Mouse (Mus musculus) midbrain, postnatal 0 days (tissue): ENCODE results near the gene Mpzl2. TPM values are rescaled to one million over a fixed set of nuclear protein-coding genes. Genes with fewer than 3 reads are reported as not detected.

ENCODE experiments used
- ATAC-seq: fragments of 200-750 bp; cut with Nextera tagmentation; 2 replicates; pipeline ENCODE4 v1.8.0; 2017; ENCODE audit warnings: moderate number of reproducible peaks, mild to moderate bottlenecking, moderate TSS enrichment, moderate library complexity; ENCODE audit not compliant: low FRiP score
- DNase-seq: peaks from one replicate; pipeline ENCODE4 v3.0.0-alpha.2; 2015; ENCODE audit warnings: low spot score
- H3K27ac ChIP-seq: fragments of 300-500 bp; sonication (generic); 2 replicates; pipeline ENCODE4 v1.5.1; 2014; ENCODE audit warnings: low read depth, mild to moderate bottlenecking, low read length, mixed read lengths
- H3K27me3 ChIP-seq: fragments of 300-500 bp; sonication (generic); 2 replicates; pipeline ENCODE4 v1.6.1; 2014; ENCODE audit warnings: low read length, control low read depth, mixed read lengths; ENCODE audit not compliant: insufficient read depth
- H3K36me3 ChIP-seq: fragments of 300-500 bp; sonication (generic); 2 replicates; pipeline ENCODE4 v1.6.1; 2014; ENCODE audit warnings: low read length, control low read depth, mixed read lengths; ENCODE audit not compliant: insufficient read depth
- H3K4me1 ChIP-seq: fragments of 300-500 bp; sonication (generic); 2 replicates; pipeline ENCODE4 v1.6.1; 2014; ENCODE audit warnings: mild to moderate bottlenecking, control low read depth, antibody characterized with exemption, low read length, mixed read lengths; ENCODE audit not compliant: insufficient read depth
- H3K4me2 ChIP-seq: fragments of 300-500 bp; sonication (generic); 2 replicates; pipeline ENCODE4 v1.6.1; 2014; ENCODE audit warnings: low read depth, mild to moderate bottlenecking, low read length, mixed read lengths; ENCODE audit not compliant: poor library complexity, severe bottlenecking
- H3K4me3 ChIP-seq: fragments of 300-500 bp; sonication (generic); 2 replicates; pipeline ENCODE4 v1.5.1; 2014; ENCODE audit warnings: low read depth, mild to moderate bottlenecking, low read length, moderate library complexity
- H3K9ac ChIP-seq: fragments of 300-500 bp; sonication (generic); replicated peaks from 2 replicates; pipeline ENCODE4 v1.6.1; 2014; ENCODE audit warnings: mild to moderate bottlenecking, low read length, moderate library complexity, mixed read lengths; ENCODE audit not compliant: poor library complexity, severe bottlenecking
- H3K9me3 ChIP-seq: fragments of 300-500 bp; sonication (generic); 2 replicates; pipeline ENCODE4 v1.6.1; 2016; ENCODE audit warnings: low read length, control low read depth
- CTCF ChIP-seq: IDR thresholded peaks from 2 replicates; pipeline ENCODE4 v1.5.1; 2016; ENCODE audit warnings: antibody characterized with exemption, mild to moderate bottlenecking
- WGBS: fragments of 180-500 bp; shearing (Covaris S2); extraction: QIAGEN DNeasy Blood & Tissue Kit; methylation state at CpG from one replicate; pipeline ENCODE4 v1.1.7; 2014; 5-methylcytosine and 5-hydroxymethylcytosine counted together
- polyA plus RNA-seq: library from polyadenylated mRNA; unstranded; fragments of >200 nt; fragmentation: Nextera tagmentation; extraction: Ambion mirVana; gene quantifications from 2 replicates; pipeline ENCODE4 v1.2.1, GENCODE M21; 2015
- total RNA-seq: library from RNA; depleted of rRNA; stranded (reverse); fragments of >200 nt; gene quantifications from 2 replicates; pipeline ENCODE4 v1.2.3, GENCODE M21; 2014; rRNA removed

The Mpzl2 gene
- total RNA-seq: 3.1 and 5.6 TPM in 2 replicates
- polyA plus RNA-seq: 4.0 and 4.4 TPM in 2 replicates

DNA sequence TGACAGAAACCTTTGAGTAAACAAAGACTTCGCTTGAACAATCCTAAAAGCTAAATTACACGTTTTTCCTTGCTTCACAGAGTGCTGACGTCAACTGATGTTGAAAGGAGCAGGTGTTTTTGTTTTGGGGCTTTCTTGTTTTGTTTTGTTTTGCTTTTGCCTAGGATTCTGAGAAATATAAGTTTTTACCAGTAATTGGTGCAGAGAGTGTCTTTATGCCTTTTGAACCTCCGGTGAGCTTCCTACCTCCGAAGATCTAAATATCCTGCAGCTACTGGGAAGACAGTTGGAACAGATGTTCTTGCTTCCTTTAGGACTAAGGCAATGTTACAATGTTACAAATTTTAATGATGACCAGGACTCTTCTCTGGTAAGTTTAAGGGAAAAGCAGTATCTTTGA is at the start of gene Mpzl2:
TSS of gene Mpzl2 (plus strand) at position 301 of the 400 bp plus-strand sequence.
- no peak within 1 kb of the TSS for H3K4me3 ChIP-seq
- no peaks in the 10 kb centered on the region for H3K36me3 ChIP-seq
- H3K9ac ChIP-seq: no peak within 1 kb of the TSS
- H3K4me2 ChIP-seq: peak within 1 kb of the TSS; percentile 22; the same call in 1 of the 2 replicates
- no peak for TF ChIP-seq CTCF
- peaks cover 57% of the 10 kb centered on the region for H3K27me3 ChIP-seq
- no peak within 1 kb of the TSS for H3K27ac ChIP-seq
- H3K9me3 ChIP-seq: no peaks in the 10 kb centered on the region
- no peaks in the 10 kb centered on the region for H3K4me1 ChIP-seq
- no peak for DNase-seq
- ATAC-seq: no peak
- WGBS: 64% methylated on average over 5 of the region's 5 CpGs

DNA sequence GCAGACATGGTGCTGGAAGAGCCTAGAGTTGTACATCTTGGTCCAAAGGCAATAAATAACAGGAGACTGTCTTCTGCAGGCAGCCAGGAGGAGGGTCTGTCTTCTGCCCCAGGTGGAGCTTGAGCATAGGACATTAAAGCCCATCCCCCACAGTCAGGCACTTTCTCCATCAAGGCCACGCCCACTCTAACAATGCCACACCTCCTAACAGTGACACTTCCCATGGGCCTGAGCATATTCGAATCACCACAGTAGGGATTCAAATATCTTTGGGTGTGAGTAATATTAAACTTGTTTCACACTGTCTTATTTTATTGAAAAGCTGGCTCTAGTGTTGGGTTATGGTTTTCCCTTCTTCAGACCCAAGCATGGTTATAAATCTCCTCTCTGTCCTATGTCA is 47.8 kb upstream of the Mpzl2 start:
- Histone ChIP-seq H3K9me3 (no peaks in the 10 kb centered on the region), H3K4me2 (no peak overlapping the region), H3K27me3 (no peaks in the 10 kb centered on the region), H3K4me3 (no peak overlapping the region), H3K4me1 (no peaks in the 10 kb centered on the region), H3K9ac (no peak overlapping the region), H3K36me3 (no peaks in the 10 kb centered on the region), H3K27ac (no peak overlapping the region)
- WGBS: 78% methylated on average over 2 of the region's 2 CpGs
- ATAC-seq: no peak
- DNase-seq: no peak
- TF ChIP-seq CTCF: no peak

DNA sequence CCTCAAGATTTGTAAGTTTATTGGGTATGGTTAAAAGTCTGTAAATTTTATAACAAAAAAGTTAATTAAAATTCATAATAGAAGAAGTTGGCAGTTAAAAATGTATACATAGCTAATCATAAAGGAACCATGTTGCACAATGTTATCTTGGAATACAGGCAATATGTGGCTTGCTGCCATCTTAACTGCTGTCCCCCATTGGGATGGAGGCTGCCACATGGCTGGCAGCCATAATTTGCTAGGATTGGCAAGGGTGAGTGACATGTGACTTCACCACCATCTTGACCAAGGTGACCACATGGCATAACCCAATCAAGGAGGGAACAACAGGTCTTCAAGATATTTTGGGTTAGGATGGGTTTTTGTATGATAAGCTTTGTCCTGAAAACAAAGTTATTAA is 47.3 kb upstream of the Mpzl2 start:
- DNase-seq: no peak

GRCm38 (mm10) chr9:44993268-44993667 is 46.3 kb upstream of the Mpzl2 start:
- TF ChIP-seq CTCF: no peak
- no peak for ATAC-seq

More for the DNA sequence above, 47.3 kb upstream of the Mpzl2 start:
- Histone ChIP-seq H3K4me3 (no peak overlapping the region), H3K27me3 (no peaks in the 10 kb centered on the region), H3K4me2 (no peak overlapping the region), H3K4me1 (no peaks in the 10 kb centered on the region), H3K9ac (no peak overlapping the region), H3K27ac (no peak overlapping the region), H3K36me3 (no peaks in the 10 kb centered on the region), H3K9me3 (no peaks in the 10 kb centered on the region)
- ATAC-seq: no peak
- TF ChIP-seq CTCF: no peak

DNA sequence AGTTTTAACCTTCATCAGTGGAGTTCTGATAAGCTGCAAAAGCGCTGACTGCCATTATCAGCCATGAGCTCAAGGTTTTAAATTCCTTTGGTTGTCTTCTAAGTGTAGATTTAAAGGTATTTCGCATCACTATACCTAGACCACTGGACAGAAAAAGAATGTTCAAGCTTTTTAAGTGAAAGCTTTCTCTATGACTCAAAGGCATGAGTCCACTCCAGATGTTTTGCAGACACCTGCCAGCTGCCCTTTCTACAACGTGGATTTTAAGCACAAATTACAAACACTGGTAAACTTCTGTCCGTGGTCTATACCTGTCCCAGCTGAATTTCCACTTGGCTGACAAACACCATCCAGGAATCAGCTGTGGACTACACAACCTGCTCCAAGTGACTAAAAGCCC is 44.6 kb upstream of the Mpzl2 start:
- ATAC-seq: no peak
- no peak for DNase-seq
- Histone ChIP-seq H3K27ac (no peak overlapping the region), H3K4me2 (no peak overlapping the region), H3K36me3 (no peaks in the 10 kb centered on the region), H3K4me1 (no peaks in the 10 kb centered on the region), H3K9ac (no peak overlapping the region), H3K4me3 (no peak overlapping the region), H3K9me3 (no peaks in the 10 kb centered on the region), H3K27me3 (no peaks in the 10 kb centered on the region)
- no peak for TF ChIP-seq CTCF
- 78% methylated on average over 4 of the region's 4 CpGs for WGBS

More at GRCm38 (mm10) chr9:44993268-44993667, 46.3 kb upstream of the Mpzl2 start:
- Histone ChIP-seq H3K9me3 (no peaks in the 10 kb centered on the region), H3K27me3 (no peaks in the 10 kb centered on the region), H3K36me3 (no peaks in the 10 kb centered on the region), H3K4me2 (no peak overlapping the region), H3K9ac (no peak overlapping the region), H3K4me1 (no peaks in the 10 kb centered on the region), H3K4me3 (no peak overlapping the region), H3K27ac (no peak overlapping the region)
- 91% methylated on average over 2 of the region's 2 CpGs for WGBS
- DNase-seq: no peak

DNA sequence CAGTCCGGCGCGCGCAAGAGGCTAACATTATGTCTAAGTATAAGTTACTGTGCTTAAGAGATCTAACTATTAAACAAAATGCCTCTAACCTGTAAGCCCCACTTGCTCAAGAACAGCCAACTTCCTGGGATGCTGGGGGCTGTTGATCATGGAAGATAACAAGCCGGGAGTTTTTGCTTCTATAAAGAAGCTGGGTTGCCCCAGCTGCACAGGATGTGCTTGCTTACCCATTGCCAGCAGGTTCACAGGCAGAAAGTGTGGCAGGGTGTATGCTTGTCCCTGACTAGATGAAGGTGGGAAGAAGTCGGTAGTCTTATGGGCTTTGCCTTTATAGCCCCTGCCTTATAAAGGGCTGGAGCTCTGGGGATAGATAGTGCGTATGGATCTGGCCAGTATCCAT is 43.0 kb upstream of the Mpzl2 start:
- no peak for TF ChIP-seq CTCF
- ATAC-seq: no peak
- WGBS: 94% methylated on average over 7 of the region's 7 CpGs
- Histone ChIP-seq H3K27me3 (no peaks in the 10 kb centered on the region), H3K27ac (no peak overlapping the region), H3K4me3 (no peak overlapping the region), H3K9ac (no peak overlapping the region), H3K9me3 (no peaks in the 10 kb centered on the region), H3K4me1 (no peaks in the 10 kb centered on the region), H3K36me3 (no peaks in the 10 kb centered on the region), H3K4me2 (no peak overlapping the region)
- no peak for DNase-seq
